Mouse (Mus musculus) embryo, embryonic 11.5 days (tissue): ENCODE measurements around the gene Gfpt1.

ENCODE experiments used
- DNase-seq: peaks from one replicate; pipeline ENCODE4 v3.0.0-alpha.2; 2012; ENCODE audit warnings: low read depth, low spot score

Gene Gfpt1

DNA sequence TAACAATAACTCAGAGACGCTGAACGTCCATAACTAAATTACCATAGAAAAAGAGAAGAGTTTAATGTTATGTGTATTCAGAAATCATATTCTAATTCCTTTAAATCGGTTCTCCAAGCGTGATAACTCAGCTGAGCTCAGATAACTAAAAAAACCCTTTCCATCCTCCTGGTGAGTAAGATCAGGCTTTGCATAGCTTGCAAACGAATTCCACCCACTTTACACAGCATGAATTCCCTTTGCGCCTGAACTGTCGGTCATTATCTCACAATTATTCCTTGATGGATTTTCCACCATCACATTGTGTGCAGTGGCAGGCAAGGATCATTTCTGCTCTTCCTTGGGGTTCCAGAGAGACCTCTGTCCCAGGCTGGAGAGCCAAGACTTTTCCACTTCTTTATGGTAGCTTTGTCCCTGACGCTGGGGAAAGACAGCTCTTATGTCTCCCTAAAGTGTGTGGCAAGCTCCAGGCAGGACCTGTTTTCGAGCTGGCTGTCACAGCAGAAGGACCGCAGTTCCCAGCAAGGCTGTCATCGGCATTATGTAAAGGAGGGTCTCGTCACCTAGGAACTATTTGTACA lies 91.4 kb downstream of the Gfpt1 start:
- no peak for DNase-seq

GRCm38 (mm10) chr6:87138479-87138878 lies 95.8 kb downstream of the Gfpt1 start:
- DNase-seq: no peak

- no peak for DNase-seq
Measured at GRCm38 (mm10) chr6:87139796-87140553, 97.3 kb downstream of the Gfpt1 start.
